Mouse (Mus musculus): Measurements from ENCODE around the gene Macrod2. TPM values are rescaled to one million over a fixed set of nuclear protein-coding genes. Genes with fewer than 3 reads are reported as not detected.

Macrod2 gene
- polyA plus RNA-seq, 1 experiment from 2014 or later: 89.4 TPM

GRCm38 (mm10) chr2:140819391-140820120, 424.4 kb downstream of the Macrod2 start:
- Histone ChIP-seq H3K27ac (replicated peaks) (no peak overlapping the region), H3K9ac (replicated peaks) (no peak overlapping the region), H3K9me3 (replicated peaks) (no peaks in the 10 kb centered on the region), H3K4me3 (replicated peaks) (no peak overlapping the region), H3K36me3 (no peaks in the 10 kb centered on the region), H3K4me1 (no peaks in the 10 kb centered on the region), H3K27me3 (replicated peaks) (no peaks in the 10 kb centered on the region), H3K4me2 (no peak overlapping the region)
- no peak for ATAC-seq (ENCODE audit: low FRiP score)
- 67% methylated on average over 2 of the region's 2 CpGs for WGBS

GRCm38 (mm10) chr2:140822378-140822777, 427.3 kb downstream of the Macrod2 start:
- Histone ChIP-seq H3K9me3 (replicated peaks) (no peaks in the 10 kb centered on the region), H3K4me2 (no peak overlapping the region), H3K4me3 (replicated peaks) (no peak overlapping the region), H3K9ac (replicated peaks) (no peak overlapping the region), H3K4me1 (no peaks in the 10 kb centered on the region), H3K27ac (replicated peaks) (no peak overlapping the region), H3K36me3 (no peaks in the 10 kb centered on the region), H3K27me3 (replicated peaks) (no peaks in the 10 kb centered on the region)
- 96% methylated on average over 3 of the region's 3 CpGs for WGBS
- no peak for ATAC-seq (ENCODE audit: low FRiP score)

- H3K27ac ChIP-seq (replicated peaks): no peak overlapping the region
- H3K27me3 ChIP-seq (replicated peaks): no peaks in the 10 kb centered on the region
- H3K9me3 ChIP-seq (replicated peaks): no peaks in the 10 kb centered on the region
- H3K36me3 ChIP-seq: no peaks in the 10 kb centered on the region
- WGBS: 82% methylated on average over 2 of the region's 2 CpGs
- no peak for ATAC-seq (ENCODE audit: low FRiP score)
- no peaks in the 10 kb centered on the region for H3K4me1 ChIP-seq
- H3K4me3 ChIP-seq (replicated peaks): no peak overlapping the region
- H3K4me2 ChIP-seq: no peak overlapping the region
- H3K9ac ChIP-seq (replicated peaks): no peak overlapping the region
Measured at GRCm38 (mm10) chr2:140826241-140826640, 431.1 kb downstream of the Macrod2 start.

GRCm38 (mm10) chr2:140828859-140829258, 433.8 kb downstream of the Macrod2 start:
- no peak for ATAC-seq (ENCODE audit: low FRiP score)
- no peaks in the 10 kb centered on the region for H3K9me3 ChIP-seq (replicated peaks)

DNA sequence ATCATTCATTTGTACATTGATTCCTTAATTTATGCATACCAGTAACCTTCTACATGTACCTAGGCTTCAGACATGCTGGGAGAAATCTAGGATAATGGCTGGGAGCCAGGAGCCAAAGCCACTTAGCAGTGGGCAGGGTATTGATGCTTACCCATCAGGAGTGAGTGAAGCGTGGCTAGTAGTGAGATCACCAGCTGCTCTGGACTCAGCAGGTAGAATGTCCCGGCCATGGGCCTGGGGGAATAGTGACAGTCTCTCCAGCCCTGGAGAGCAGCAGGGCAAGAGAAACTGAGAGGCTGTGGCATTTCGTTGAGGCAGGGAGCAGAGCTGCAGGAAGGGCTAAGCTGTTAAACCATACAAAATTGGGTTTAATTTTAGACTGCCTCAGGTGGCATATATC, 435.0 kb downstream of the Macrod2 start:
- Histone ChIP-seq H3K27ac (replicated peaks) (no peak overlapping the region), H3K4me3 (replicated peaks) (no peak overlapping the region), H3K36me3 (no peaks in the 10 kb centered on the region), H3K9ac (replicated peaks) (no peak overlapping the region), H3K4me2 (no peak overlapping the region), H3K27me3 (replicated peaks) (no peaks in the 10 kb centered on the region), H3K4me1 (no peaks in the 10 kb centered on the region), H3K9me3 (replicated peaks) (no peaks in the 10 kb centered on the region)
- ATAC-seq (ENCODE audit: low FRiP score): no peak
- WGBS: 58% methylated on average over 3 of the region's 3 CpGs

More at GRCm38 (mm10) chr2:140828859-140829258, 433.8 kb downstream of the Macrod2 start:
- WGBS: 92% methylated on average over 5 of the region's 5 CpGs
- Histone ChIP-seq H3K27me3 (replicated peaks) (no peaks in the 10 kb centered on the region), H3K27ac (replicated peaks) (no peak overlapping the region), H3K4me2 (no peak overlapping the region), H3K9ac (replicated peaks) (no peak overlapping the region), H3K4me3 (replicated peaks) (no peak overlapping the region), H3K36me3 (no peaks in the 10 kb centered on the region), H3K4me1 (no peaks in the 10 kb centered on the region)

DNA sequence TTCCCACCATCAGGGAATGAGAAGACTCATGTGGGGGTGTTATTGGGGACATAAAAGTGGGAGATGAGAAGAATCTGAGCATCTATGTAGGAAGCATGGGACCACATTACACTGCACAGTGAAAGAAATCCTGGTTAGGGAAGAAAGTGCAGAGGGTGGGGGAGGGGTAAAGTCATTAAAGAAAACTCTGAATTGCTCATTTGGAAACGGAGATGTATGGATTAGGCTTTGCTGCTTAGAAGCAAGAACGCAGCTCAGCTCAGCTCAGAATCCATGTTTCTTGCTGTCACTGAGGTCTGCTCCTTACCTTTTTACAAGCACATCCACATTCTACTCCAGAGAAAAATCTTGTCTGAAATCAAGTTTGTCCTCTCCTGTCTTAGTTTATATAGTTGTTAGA, 444.3 kb downstream of the Macrod2 start:
- Histone ChIP-seq H3K27me3 (replicated peaks) (no peaks in the 10 kb centered on the region), H3K4me2 (no peak overlapping the region), H3K36me3 (no peaks in the 10 kb centered on the region), H3K27ac (replicated peaks) (no peak overlapping the region), H3K4me3 (replicated peaks) (no peak overlapping the region), H3K4me1 (0 out of 2 replicates have a peak, but pooled peaks cover 5% of the 10 kb centered on the region), H3K9me3 (replicated peaks) (no peaks in the 10 kb centered on the region), H3K9ac (replicated peaks) (no peak overlapping the region)
- 15% methylated on average over 2 of the region's 2 CpGs for WGBS
- no peak for ATAC-seq (ENCODE audit: low FRiP score)

DNA sequence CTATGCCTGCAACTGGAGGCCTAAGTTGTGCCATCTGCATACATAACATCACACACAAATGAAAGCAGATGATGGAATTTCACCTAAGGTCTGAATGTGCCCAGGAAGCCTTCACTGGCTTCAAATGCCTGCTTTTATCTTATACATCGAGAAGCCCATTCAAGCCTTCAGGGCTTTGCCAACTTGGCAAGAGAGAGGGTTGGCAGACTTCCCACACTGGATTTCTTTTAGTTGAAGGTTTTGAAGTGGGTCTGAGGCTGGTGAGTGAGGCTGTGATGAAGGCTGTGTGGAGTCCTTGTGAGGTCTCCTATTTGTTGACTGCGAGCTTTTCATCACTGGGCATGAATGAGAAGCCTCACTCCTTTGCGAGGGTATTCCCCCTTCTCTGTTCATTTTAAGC, 444.8 kb downstream of the Macrod2 start:
- Histone ChIP-seq H3K36me3 (no peaks in the 10 kb centered on the region), H3K4me3 (replicated peaks) (no peak overlapping the region), H3K4me2 (no peak overlapping the region), H3K4me1 (0 out of 2 replicates have a peak, but pooled peaks cover 5% of the 10 kb centered on the region), H3K9ac (replicated peaks) (no peak overlapping the region), H3K9me3 (replicated peaks) (no peaks in the 10 kb centered on the region), H3K27me3 (replicated peaks) (no peaks in the 10 kb centered on the region), H3K27ac (replicated peaks) (0 out of 2 replicates have a peak overlapping the region, but pooled peaks have one; percentile 13)
- 50% methylated on average over 3 of the region's 3 CpGs for WGBS
- peak; percentile 73 for ATAC-seq (ENCODE audit: low FRiP score)

- no peak for ATAC-seq (ENCODE audit: low FRiP score)
- no peaks in the 10 kb centered on the region for H3K27me3 ChIP-seq (replicated peaks)
- WGBS: 80% methylated on average over 5 of the region's 5 CpGs
Measured at GRCm38 (mm10) chr2:140844030-140844429, 448.9 kb downstream of the Macrod2 start.

DNA sequence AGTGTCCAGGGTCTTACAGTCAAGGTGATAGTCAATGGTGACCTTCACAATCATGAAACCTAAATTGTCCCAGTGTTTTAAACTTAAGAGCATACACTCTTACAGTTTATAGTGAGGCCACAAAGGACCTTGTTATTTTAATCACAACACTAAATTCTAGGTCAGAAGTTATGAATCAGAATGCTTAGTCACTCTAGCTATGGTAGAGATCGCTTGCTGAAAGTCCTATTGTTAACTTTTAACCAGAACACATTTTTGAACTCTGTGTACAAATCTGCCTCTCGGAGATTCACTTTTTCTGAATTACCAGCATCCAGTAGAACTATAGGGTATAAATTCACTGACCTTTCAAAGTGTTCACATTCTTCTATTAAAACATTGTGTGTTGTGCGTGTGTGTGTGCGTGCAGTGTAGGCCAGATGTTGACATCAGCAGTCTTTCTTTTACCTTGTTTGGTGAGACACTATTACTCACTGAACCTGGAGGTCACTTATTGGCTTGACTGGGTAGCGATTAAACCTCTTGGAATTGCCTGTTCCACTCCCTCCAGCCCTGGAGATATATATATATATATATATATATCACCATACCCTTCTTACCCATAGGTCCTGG, 452.8 kb downstream of the Macrod2 start:
- Histone ChIP-seq H3K4me1 (no peaks in the 10 kb centered on the region), H3K27me3 (replicated peaks) (no peaks in the 10 kb centered on the region), H3K36me3 (no peaks in the 10 kb centered on the region), H3K4me3 (replicated peaks) (no peak overlapping the region), H3K9me3 (replicated peaks) (no peaks in the 10 kb centered on the region), H3K9ac (replicated peaks) (no peak overlapping the region), H3K4me2 (no peak overlapping the region), H3K27ac (replicated peaks) (no peak overlapping the region)
- ATAC-seq (ENCODE audit: low FRiP score): no peak
- WGBS: 92% methylated on average over 5 of the region's 5 CpGs

More at GRCm38 (mm10) chr2:140844030-140844429, 448.9 kb downstream of the Macrod2 start:
- Histone ChIP-seq H3K9me3 (replicated peaks) (no peaks in the 10 kb centered on the region), H3K36me3 (no peaks in the 10 kb centered on the region), H3K4me2 (no peak overlapping the region), H3K4me3 (replicated peaks) (no peak overlapping the region), H3K27ac (replicated peaks) (no peak overlapping the region), H3K4me1 (0 out of 2 replicates have a peak, but pooled peaks cover 5% of the 10 kb centered on the region), H3K9ac (replicated peaks) (no peak overlapping the region)

- no peaks in the 10 kb centered on the region for H3K9me3 ChIP-seq (replicated peaks)
- ATAC-seq (ENCODE audit: low FRiP score): no peak
- H3K4me2 ChIP-seq: no peak overlapping the region
- H3K4me3 ChIP-seq (replicated peaks): no peak overlapping the region
- 68% methylated on average over 9 of the region's 9 CpGs for WGBS
- H3K36me3 ChIP-seq: no peaks in the 10 kb centered on the region
- no peak overlapping the region for H3K27ac ChIP-seq (replicated peaks)
- H3K27me3 ChIP-seq (replicated peaks): no peaks in the 10 kb centered on the region
- H3K4me1 ChIP-seq: no peaks in the 10 kb centered on the region
- H3K9ac ChIP-seq (replicated peaks): no peak overlapping the region
Measured at GRCm38 (mm10) chr2:140853538-140853937, 458.4 kb downstream of the Macrod2 start.

DNA sequence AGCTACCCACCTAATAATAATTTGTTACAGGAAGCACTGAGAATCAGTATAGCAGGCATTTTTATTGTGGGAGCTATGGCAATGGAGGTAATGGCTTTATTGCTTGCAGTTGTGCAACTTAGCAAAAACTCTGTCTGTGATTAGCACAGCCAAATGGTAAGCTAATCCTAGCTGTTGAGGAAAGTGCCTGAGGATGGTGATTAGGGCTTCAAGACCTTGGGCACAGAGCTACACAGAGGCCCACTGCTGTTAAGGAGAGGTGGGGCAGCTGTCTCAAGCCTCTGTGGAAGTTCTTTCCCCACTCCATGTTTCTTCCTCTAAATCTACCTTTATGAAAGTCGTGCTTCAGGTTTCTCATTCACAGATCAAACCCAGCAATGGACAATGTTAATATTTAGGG, 466.2 kb downstream of the Macrod2 start:
- no peaks in the 10 kb centered on the region for H3K9me3 ChIP-seq (replicated peaks)
- no peak overlapping the region for H3K9ac ChIP-seq (replicated peaks)
- H3K36me3 ChIP-seq: no peaks in the 10 kb centered on the region
- H3K4me1 ChIP-seq: no peaks in the 10 kb centered on the region
- ATAC-seq (ENCODE audit: low FRiP score): no peak
- H3K27ac ChIP-seq (replicated peaks): no peak overlapping the region
- no peaks in the 10 kb centered on the region for H3K27me3 ChIP-seq (replicated peaks)
- H3K4me3 ChIP-seq (replicated peaks): no peak overlapping the region
- no peak overlapping the region for H3K4me2 ChIP-seq
- WGBS: 61% methylated on average over 1 of the region's 1 CpGs

DNA sequence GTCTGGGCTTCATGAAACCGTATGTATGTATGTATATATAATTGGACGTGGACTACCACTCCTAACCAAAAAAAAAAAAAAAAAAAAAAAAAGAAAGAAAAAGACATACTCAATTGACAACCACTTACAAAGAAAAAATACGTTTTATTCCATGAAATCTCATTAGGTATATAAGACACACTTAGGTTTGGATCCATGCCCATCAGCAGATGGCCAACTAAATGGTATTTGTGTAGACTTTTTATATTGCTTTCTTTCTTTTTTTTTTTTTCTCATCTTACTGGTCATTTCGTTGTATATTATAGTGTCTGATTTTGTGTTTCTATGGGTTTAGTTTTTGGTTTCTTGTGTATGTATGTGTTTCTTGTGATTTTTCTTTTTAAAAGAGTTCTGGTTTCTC, 467.6 kb downstream of the Macrod2 start:
- H3K27me3 ChIP-seq (replicated peaks): no peaks in the 10 kb centered on the region
- no peaks in the 10 kb centered on the region for H3K36me3 ChIP-seq
- H3K4me1 ChIP-seq: no peaks in the 10 kb centered on the region
- no peak overlapping the region for H3K9ac ChIP-seq (replicated peaks)
- H3K4me2 ChIP-seq: no peak overlapping the region
- no peak for ATAC-seq (ENCODE audit: low FRiP score)
- WGBS: 85% methylated on average over 4 of the region's 4 CpGs
- no peak overlapping the region for H3K4me3 ChIP-seq (replicated peaks)
- H3K27ac ChIP-seq (replicated peaks): no peak overlapping the region
- no peaks in the 10 kb centered on the region for H3K9me3 ChIP-seq (replicated peaks)
